Mouse (Mus musculus): Measurements from ENCODE around the gene Tmem144.

The Tmem144 gene

DNA sequence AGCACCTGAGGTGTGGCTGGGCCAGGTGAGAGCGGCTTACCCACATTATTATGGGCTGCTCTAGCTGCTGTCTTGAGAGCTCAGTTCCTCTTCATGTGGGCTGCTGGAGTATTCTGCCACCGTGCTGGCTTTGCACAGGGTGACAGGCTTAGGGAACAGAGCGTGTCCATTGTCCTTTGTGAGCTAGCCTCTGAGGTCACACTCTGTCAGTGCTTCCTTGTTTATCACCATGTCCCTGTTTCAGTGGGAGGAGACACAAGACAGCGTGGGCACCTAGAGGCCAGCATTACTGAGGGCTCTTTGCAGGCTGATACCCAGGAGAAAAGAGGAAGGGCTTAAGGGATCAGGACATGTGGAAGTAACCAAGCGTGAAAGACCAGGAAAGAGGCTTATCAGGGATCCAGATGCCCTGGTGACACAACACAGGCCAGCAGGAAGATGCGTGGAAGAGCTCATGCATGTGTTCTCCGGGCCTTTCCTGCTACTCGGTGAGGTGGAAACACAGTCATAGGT lies at the start of gene Tmem144:
Tmem144 (minus strand) TSS at position 120 of the 513 bp plus-strand sequence.
- no peak for DNase-seq (ENCODE audit: low read depth, low spot score)

DNA sequence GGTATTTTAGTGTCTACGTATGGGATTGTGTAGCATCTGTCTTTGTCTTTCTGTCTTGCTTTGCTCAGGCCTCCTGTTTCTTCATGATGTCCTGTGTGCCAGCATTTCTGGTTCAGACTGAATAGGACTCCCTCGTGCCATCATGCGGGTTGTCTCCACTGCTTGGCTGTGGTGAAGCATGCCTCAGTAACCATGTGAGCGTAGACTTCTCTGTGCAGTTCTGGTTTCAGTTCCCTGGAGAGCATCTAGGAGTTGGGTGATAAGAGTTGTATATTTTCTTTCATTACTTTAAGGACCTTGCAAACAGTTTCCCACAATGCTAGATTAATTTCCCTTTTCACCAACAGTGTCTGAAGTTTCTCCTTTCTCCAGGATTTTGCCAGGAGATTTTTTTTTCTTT lies 49.2 kb upstream of the Tmem144 start:
- no peak for DNase-seq (ENCODE audit: low read depth, low spot score)

DNA sequence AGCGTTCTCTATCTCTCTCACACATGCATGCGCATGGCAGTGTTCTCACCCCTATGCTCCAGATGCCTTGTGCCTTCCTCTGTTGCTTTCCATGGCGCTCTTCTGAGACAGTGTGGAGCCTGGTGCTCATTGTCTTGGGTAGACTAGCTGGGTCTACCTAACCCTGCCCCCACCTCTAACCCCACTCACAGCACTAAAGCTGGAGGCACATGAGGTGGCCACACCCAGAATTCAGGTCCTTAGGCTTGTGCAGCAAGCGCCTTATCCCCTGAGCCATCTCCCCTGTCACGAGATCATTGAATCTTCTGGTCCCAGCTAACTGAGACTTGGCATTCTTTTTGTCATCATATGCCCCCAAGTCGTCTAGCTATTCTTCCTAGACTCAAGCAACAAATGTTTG lies 48.7 kb upstream of the Tmem144 start:
- no peak for DNase-seq (ENCODE audit: low read depth, low spot score)

DNA sequence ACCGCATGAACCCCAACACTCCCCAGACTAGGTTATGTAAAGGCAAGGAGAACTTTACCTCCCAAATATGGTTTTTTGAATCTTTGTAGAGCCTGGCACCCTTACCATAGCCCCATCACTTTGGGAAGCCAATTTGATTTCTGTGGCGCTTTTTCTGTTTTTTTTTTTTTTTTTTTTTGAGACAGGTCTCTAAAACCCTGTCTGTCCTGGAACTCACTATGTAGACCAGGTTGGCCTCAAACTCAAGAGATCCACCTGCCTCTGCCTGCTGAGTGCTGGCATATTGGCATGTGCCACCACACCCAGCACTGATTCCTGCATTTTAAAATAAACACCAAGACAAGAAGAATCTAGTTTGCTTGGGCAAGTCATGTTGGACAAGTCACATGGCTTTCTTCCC lies 47.9 kb upstream of the Tmem144 start:
- DNase-seq (ENCODE audit: low read depth, low spot score), result no peak

DNA sequence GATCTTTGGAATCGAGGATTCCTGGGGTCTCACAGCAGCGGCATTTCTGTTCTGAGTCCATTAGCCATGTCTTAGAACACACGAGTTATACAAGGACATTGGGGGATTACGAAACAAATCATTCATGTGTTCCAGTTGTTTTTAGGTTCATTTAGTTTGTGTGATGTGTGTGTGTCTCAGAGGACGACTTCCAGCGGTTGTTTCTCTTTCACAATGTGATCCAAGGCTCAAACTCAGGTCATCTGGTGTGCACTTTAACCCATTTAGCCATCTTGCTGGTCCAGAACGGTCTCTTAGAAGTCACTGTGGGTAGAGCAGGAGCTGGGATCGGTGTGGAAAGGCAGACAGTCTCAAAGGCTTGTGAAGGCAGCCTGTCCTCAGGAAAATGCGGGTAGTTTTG lies 47.3 kb upstream of the Tmem144 start:
- no peak for DNase-seq (ENCODE audit: low read depth, low spot score)

DNA sequence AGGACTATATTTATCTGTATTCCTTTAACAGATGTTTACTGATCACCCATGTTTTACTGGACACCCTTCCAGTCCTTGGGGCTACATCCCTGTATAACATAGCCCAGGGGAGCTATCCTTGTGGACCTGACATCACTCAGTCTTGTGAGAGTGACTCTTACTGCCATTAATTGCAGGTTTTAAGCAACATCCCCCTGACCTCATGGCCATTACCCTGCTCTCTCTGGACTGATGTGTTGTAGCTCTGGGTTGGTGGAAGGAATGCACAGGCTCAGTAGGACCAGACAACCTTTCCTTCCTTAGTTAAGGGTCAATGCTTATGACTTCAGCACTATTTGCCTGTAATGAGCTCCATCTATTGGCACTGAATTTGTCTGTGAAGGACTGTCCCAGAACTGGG lies 45.9 kb upstream of the Tmem144 start:
- no peak for DNase-seq (ENCODE audit: low read depth, low spot score)

DNA sequence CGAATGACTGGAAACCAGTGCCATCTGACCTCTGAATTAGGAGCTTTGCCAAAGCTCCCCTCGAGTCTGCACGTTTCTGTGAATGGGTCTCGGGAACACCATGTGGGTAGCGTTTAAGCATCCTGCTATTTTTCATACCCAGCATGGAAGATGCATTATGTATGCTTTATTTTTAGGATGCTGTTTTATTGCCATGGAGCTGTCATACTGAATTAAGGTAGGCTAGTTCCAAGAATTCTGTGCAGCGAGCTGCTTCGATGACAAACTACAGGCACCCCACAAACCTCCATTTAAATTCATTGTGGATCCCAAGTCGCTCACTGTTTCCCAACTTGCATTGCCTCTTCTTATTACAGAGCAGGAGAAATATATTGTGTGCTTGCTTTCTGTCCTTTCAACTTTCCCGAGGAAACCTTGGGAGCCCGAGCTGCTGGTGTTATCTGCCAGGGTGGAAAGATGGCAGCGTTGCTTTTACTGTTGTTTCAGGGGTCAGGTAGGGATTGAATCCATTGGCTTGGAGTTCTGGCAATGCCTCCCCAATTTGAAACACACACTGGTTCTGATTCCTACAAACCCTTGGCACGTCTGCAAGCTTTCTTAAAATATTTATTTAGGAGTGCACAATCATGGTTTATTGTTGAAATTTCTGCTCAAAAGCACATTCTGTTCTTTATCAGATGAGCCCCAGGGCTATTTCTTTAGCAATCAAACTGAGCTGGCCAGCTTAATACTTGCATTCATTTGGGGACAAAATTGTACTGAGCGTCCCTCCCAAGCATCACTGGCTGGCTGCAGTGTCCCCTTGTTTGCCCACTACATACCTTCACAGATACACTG lies 45.2 kb upstream of the Tmem144 start:
- no peak for DNase-seq (ENCODE audit: low read depth, low spot score)

DNA sequence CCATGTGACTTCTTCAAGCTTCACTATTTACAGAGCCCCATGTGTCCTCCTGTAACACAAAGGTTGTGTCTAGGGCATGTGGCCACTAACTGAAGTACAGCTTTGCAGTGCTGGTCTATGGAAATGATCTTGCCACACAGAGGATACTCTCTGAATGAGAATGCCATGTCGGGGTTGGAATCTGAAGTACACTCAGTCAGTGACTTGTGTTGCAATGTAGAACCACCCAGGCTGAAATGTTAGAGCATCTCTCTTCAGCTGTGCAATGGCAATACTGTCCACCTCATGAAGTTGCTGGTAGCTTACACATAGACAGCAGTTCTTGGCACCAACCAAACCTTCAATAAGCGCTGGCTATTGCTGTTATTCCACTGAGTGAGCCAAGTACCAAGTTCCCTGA lies 35.4 kb upstream of the Tmem144 start:
- DNase-seq (ENCODE audit: low read depth, low spot score), result peak; percentile 46

DNA sequence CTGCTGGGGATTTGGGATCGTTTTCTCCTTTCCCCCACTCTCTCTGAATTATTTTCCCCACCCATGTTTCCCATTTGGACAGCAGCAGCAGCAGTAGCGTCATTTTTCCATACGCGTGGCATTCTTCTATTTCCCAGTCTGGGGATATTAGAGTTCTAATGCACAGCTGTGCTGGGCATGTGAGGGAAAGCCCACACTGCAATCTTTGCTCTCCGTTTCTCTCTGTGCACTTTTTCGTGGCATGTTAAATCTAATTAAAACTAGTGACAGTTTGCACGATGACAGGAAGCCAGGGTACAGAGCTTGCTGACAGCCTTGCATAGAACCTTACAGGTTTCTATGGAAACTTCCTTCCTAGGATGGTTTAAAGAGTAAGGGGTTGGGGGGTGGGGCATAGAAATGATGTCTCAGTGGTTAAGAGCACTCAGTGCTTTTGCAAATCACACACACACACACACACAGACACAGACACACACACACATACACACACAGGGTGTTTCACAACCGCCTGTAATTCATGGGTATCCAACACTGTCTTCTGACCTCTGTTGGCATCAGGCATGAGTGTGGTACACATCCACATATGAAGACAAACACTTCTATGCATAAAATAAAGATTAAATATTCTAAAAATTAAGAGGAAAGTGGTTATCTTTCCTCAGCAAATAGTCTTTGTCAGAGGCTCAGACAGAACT lies 34.7 kb upstream of the Tmem144 start:
- no peak for DNase-seq (ENCODE audit: low read depth, low spot score)

DNA sequence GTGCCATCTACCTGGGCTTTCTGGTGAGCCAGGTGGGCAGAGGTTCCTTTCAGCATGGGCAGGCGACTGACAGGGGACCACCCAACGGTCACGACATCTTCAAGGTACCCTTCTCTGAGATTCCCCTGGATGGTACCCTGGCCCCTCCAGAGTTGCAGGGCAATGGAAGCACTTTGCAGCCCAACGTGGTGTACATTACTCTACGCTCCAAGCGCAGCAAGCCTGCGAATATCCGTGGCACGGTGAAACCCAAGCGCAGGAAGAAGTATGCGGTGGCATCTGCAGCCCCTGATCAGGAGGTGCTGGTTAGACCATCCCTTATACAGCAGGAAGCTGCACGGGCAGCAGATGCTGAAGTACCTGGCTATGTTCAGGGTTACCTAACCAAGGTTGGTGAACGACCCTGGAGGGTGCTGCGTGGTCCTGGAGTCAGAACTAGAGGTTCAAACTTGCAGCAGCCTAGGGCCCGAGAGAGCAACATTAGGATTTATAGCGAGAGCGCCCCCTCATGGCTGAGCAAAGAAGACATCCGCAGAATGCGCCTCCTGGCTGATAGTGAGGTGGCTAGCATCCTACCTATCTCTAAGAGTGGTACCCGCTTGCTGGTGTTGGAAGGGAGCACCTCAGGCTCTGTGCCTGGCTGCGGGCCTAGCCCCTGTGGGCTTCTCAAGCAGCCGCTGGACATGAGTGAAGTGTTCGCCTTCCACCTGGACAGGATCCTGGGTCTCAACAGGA lies 34.0 kb upstream of the Tmem144 start:
- peak; percentile 48 for DNase-seq (ENCODE audit: low read depth, low spot score)

DNA sequence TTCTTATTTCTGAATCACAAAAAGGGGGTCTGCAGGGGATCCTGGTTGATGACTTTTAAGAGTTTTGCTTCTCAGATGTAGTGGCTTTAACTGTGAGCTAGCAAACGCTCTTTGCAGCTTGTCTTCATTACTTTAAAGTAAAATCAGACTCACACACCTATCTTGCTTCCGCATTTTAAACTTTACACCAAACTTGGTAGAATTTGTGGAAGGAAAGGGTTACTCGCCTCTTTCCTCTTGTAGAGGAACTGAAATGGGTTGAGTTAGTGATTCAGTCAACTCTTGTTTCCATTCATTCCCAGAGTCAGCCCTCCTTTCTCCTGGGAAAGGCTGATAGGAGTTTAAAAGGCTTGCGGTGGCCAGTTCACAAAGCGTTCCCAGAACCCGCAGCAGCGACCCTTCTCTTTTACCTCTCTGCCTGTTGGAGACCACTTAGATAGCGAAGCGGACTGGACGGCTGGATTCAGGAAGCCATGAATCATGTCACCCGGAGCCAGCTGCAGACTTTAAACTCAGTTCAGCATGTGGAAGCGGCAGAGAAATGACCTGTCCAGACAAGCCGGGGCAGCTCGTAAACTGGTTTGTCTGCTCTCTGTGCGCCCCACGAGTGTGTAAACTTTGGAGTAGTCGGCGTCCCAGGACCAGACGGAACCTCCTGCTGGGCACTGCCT lies 33.2 kb upstream of the Tmem144 start:
- peak; percentile 67 for DNase-seq (ENCODE audit: low read depth, low spot score)

DNA sequence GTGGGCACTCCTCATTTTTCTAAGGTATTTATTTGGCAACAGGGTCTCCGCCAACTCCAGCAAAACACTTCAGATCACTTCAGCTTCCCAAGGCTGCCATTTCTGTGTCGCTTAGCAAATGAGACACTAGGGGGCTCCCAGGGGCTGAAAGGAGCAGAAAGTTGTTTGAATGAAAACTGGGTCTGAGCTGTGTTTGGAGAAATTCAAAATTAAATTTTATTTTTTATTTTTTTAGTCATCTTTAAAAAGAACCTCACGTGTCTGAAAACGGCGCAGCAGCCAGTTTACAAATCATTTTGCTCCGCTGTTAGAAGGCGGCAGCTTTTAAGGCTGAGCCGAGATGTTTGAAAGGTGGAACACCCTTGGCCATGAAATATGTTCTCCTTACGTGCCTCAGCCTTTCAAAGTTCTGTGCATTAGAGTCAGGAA lies 32.2 kb upstream of the Tmem144 start:
- DNase-seq (ENCODE audit: low read depth, low spot score), result peak; percentile 93

DNA sequence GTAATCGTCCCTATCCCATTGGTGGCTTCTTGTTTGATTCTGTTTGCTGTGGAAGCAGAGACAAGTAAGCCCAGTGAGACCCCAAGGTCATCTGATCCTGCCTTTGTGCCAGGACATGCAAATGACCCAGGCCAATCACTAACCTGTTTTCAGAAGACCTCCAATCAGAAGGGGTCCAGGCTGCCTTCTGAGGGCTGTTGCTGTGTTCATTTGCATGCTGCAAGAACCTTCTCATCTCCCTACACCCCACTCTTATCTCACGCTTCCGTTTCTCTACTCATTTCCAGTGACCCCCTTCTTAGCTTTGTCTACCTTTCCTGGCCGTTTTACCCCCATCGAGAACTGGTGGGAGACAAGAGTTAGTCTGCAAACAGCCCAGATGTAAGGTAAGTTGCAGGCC lies 31.7 kb upstream of the Tmem144 start, which contains the start of gene Fam198b:
Fam198b (plus strand) TSS at position 229 of the 400 bp plus-strand sequence.
- no peak for DNase-seq (ENCODE audit: low read depth, low spot score)

DNA sequence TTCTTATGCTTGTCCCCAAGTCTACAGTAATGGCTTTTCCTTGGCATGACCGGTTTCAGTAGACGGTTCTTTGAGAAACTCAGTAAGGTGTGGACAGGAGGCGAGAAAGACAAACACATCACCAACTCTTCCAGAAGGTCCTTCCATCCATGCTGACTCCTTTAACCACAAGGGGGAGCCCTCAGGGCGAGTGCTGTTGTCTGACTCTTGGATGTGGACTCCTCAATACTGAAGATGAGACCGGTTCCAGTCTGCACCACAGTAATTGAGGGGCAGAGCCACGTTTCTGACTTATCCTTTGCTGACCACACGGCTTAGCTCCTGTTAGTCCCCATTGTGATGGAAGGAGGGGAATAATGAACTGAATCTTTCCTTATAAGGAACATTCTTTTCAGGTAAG lies 30.5 kb upstream of the Tmem144 start:
- DNase-seq (ENCODE audit: low read depth, low spot score), result peak; percentile 90

DNA sequence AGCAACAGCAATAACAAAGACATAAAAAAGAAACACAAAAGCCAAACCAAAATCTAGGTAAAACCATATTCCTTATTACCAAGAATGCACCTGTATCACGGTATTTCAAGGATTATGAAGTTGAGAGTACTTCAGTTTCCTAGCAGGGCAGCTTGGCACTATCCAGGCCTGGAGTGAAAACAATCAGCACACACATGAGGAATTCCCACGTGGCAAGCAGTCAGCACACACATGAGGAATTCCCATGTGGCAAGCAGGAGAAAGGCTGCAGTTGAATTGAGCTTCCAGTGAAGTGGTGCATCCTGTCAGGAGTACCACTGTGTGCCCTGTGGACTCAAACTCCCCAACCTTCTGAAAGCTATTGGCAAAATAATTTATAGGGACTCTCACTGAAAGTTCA lies 29.1 kb upstream of the Tmem144 start:
- no peak for DNase-seq (ENCODE audit: low read depth, low spot score)

DNA sequence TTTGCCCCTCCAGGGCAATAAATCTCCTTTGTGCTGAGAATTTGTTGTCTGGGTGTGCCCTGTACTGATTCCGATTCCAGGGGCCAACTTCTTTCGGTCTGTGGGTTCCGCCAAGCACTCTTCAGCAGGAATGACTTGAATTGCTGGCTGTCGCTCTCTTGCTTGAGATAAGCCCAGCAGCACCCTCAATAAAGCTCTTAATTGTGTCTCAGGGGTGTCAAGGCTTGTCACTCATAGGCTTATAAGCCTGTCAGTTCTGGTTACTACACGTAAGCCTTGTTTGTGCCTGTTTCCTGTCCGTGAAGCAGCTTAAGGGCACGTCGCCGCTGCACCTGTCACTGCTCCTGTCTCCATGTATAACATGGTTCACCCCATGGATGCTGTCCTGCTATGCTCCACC lies 26.7 kb upstream of the Tmem144 start:
- no peak for DNase-seq (ENCODE audit: low read depth, low spot score)

DNA sequence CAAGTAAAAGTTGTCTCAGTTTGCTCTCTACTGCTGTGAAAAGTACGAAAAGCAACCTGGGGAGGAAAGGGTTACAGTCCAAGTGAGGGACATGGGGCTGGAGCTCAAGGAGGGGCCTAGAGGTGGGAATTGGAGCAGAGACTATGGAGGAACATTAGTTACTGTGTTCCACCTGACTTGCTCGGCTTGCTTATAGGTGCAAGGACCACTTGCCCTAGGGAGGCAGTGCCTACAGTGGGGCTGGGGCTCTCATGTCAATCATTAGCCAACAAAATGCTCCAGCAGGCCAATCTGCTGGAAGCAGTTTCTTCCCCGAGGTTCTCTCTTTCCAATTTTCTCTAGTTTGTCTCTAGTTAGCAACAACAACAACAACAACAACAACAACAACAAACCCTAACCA lies 25.8 kb upstream of the Tmem144 start:
- no peak for DNase-seq (ENCODE audit: low read depth, low spot score)

DNA sequence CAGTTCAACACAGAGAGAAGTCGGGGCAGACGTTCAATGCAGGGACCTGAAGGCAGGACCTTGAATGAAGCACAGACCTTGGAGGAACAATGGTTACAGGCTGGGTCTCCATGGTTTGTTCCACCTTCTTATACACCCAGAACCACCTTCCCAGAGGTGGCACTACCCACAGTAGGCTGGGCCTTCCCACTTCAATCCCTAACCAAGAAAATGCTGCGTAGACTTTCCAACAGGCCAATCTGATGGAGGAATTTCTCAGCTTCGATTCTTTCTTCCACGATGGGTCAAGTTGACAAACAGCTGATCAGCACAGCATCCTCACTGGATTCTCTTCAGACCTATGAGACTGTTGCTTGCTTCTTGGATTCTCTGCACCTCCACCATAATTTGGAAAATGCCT lies 22.9 kb upstream of the Tmem144 start:
- DNase-seq (ENCODE audit: low read depth, low spot score), result no peak

DNA sequence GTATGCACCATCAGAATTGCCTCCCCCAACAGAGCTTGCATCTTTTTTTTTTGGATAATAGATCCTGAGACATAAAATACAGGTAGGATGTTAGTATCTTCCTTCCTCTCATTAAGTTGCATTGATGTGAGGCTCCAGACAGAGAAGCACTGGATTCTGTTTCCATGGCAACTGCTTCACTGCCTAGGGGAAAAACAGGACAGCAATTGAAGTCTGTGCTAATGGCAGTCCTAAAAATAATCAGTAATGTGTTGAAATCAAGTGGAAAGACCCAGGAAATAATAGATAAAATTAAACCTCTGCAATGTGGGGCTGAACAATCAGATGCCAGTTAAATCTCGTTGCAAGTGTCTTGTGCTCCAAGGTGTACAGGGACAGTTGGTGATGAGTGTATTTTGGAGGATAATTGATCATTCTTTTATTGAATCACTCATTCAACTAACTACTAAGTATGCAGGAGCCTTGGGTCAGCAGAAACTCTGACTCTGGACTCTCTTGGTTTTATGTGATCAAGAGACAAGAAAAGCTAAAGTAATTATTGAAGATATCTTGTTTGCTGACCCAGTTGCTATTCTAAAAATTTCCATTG lies 14.6 kb upstream of the Tmem144 start:
- no peak for DNase-seq (ENCODE audit: low read depth, low spot score)

DNA sequence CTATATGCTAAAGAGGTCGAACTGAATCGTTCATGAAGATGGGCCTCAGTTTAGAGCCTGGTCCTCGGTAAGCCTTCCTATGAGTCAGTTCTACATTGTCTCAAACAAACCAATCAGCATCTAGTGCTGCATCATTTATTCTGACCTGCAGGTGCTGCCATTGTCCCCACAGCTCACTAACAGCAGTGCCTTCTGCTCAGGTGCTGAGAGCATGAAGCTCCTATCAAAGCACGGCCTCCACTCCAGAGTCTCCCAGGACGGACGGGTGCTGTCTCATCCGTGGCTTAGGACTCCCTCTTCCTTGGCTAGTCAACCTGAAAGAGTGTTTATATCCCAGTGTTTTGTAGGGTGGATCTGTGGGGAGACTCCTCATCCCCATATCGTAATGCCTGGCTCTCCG lies 14.0 kb upstream of the Tmem144 start:
- DNase-seq (ENCODE audit: low read depth, low spot score), result no peak

DNA sequence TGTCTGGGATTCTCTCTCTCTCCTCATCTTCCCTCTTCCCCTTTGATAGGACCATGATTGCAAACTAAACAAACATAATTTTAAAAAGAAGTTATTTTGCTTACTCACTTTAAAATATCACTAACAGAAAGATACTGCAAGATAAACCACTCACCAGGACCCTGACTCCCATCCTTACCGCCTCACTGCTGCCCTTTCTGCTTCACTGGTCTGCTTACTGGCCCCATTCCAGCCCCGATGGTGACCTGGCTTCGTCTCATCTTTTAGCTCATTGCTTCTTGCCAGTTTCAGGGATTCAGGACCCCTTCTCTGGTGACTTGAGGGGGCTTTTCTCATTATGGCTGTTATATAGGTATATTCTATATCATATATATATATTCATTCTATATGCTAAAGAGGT lies 13.5 kb upstream of the Tmem144 start:
- DNase-seq (ENCODE audit: low read depth, low spot score), result no peak

Data from 3T3-L1 (cell line).